Mouse (Mus musculus): ENCODE measurements around the gene Abcd1.

DNA sequence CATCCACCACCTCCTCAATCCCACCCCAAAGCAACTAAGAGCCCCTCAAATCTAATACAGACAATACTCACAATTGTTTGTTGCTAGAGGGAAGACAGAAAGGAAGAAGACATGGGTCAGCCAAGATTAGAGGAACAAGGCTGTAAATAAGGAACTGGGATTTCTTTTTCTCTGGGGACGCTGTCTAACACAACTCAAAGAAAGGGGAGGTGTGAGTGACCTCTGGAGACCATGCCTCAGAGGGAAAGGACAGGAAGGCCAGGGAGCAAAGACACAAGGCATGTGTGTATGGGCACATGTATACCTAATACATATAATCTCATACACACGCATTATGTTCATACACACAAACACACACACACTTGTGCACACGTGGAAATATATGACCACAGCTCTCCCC, 65.8 kb downstream of the Abcd1 start:
- TF ChIP-seq GATA1 (IDR thresholded peaks at IDR 0.05; ENCODE audit: borderline replicate concordance, low read length) (no peak), FLI1 (IDR thresholded peaks at IDR 0.05; ENCODE audit: low read length) (no peak)
